Mouse (Mus musculus): Measurements from ENCODE around the gene Nupr1.

Gene Nupr1

GRCm38 (mm10) chr7:126642545-126643243 lies 12.0 kb upstream of the Nupr1 start:
- no peak for DNase-seq

- peak; percentile 54 for DNase-seq
Observed at GRCm38 (mm10) chr7:126636733-126637520, 6.3 kb upstream of the Nupr1 start.

- DNase-seq = no peak
Observed at GRCm38 (mm10) chr7:126635375-126635774, 4.7 kb upstream of the Nupr1 start.

DNA sequence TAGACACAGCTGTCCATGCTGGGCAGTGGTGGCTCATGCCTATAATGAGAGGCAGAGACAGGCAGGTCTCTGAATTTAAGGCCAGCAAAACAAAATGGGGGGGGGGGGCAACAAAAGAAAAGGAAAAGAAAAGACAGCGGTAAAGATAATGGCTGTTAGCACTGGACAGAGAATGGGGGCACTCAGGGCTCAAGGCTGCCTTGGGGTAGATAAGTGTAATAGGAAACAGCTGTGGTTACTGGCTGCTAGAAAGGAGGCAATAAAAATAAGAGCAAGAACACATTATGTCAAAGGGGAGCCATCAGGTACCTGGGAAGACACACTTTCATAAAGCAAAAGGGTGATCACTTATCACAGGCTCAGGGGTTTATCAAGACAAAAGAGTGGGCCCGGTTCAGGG lies 1.8 kb upstream of the Nupr1 start:
- DNase-seq = no peak

- DNase-seq = no peak
Observed at GRCm38 (mm10) chr7:126629915-126630314, 746 bp downstream of the Nupr1 start.

DNA sequence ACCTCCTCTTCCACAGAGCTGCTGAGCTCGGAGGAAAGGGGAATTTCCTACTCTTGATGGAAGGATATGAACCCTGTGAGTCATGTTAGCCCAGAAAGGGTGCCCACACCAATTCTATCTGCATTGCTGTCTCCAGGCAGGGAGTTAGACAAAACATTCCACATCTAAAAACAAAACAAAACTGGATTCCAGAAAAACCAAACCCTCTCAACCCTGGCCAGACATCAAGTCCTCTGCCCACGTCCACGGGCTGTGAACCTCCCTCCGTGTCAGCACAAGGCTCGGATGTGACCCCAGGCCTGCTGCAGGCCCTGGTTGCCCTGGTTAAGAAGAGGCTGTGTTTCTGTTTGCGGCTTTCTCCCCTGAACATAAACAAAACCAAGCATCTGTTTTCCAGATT lies 2.5 kb downstream of the Nupr1 start:
- DNase-seq = no peak

DNA sequence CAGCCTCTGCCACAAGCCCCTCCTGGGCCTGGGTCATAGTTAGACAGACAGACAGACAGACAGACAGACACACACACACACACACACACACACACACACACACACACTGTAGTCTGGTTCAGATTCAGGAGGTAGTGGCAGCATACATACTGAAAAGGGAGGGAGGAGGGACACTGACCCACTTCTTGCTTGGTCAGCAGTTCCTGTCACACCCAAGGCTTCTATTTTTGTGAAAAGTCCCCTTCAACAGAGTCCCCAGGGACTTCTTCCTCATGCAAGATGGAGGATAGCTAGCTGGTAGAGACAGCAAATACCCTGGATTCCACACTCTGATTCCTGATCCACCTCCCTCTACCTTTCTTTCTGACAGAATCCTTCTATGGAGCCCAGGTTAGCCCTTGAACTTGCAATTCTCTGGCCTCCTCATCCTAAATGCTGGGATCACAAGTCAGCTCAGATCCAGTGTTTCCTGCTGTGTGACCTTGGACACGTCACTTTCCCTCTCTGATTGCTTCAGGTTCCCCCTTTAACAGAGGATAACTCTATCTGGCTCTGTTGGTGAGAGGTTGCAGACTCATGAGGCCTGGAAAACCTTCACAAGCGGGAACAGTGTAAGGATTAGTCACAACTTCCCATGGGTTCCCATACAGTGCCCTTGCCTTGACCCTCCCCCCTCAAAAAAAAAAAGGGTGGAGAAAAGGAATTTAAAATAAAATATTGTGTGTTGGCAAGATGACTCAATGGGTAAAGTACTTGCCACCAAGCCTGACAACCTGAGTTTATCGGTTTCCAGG lies 4.7 kb downstream of the Nupr1 start:
- DNase-seq = no peak

- DNase-seq = no peak
Observed at GRCm38 (mm10) chr7:126625369-126625768, 5.3 kb downstream of the Nupr1 start.

DNA sequence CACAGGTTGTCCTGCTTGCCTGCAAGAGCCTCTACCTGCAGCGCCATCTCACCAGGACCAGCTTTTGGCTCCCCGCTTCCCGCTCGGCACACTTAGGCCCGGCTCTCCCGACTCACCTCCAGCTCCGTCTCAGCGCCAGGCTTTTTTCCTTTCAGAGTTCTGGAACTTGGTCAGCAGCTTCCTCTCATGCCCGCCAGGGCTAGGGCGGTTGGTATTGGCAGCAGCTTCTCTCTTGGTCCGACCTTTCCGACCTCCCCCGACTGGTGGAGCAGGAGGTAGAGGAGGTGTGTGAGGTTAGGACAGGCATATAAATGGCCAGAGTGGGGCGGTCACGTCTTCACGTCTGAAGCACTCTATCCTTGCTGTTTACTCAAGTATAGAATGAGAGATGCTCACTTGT lies 5.9 kb downstream of the Nupr1 start:
- no peak for DNase-seq

- no peak for DNase-seq
Observed at GRCm38 (mm10) chr7:126623381-126623780, 7.3 kb downstream of the Nupr1 start.

DNA sequence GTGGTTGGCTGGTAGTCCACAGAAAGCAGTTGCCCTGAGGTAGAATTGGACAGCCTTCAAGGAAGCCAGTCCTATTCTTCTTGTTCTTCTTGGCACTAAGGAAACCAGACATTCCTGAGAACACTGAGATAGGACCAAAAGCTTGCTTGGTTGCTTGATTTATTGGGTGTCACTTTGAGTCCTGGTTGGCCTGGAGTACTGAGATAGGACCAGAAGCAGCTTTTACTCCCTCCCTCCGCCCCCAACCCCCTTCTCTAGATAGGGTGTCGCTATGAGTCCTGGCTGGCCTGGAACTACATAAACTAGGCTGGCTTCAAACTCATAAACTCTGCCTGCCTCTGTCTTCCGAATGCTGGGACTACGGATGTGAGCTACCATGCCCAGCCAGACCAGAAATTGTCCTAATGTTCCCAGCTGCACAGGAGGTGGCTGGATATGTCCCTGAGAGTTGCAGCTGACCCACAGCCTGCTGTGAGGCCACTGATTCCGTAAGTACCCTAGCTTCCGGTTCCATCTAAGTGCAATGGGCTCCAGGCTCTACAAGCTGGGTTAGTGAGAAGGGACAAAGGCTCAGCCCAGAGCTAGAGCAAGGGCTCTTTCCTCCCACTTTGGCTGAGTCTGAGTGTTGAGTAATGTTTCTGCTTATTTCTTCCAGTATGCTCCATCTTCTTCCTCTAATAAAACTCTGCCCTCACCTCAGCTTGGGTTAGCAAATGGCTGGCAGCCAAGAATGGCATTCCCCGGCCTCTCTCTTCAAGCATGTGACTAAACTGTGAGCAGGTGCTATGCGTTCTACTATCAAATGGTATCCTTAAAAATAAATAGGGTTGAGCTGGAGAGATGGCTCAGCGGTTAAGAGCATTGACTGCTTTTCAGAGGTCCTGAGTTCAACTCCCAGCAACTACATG lies 9.0 kb downstream of the Nupr1 start:
- DNase-seq = no peak

DNA sequence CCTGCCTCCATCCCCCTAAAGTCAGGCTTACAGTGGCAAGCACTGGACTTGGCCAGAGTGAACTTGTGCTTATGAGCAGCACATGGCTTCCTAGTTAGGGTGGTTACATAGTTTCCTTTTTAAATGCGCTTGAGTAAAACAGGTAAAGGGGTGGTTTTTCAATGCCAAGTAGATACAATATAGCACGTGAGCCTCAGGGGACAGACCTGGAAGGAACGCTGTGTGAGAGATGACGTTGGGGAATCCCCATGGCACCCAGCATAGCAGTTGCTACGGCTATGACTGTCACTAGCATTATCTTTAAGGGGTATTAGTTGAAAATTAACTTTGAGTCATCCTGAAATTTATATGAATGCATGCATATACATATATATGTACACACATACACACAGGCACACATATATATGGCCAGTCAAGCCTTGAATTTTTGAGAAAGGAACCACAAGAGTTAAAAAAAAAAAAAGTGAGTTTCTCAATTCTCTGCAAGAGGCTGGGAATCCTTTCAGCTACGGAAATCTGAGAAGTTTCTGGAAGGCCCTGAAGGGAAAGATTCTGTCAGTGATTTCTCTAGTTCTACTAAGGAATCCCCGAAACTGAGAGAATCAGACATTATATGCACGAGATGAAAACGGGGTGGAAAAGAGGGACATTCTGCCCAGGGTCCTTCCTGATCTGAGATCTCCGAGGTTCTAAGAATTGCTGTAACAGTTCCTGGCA lies 10.9 kb downstream of the Nupr1 start:
- no peak for DNase-seq

DNA sequence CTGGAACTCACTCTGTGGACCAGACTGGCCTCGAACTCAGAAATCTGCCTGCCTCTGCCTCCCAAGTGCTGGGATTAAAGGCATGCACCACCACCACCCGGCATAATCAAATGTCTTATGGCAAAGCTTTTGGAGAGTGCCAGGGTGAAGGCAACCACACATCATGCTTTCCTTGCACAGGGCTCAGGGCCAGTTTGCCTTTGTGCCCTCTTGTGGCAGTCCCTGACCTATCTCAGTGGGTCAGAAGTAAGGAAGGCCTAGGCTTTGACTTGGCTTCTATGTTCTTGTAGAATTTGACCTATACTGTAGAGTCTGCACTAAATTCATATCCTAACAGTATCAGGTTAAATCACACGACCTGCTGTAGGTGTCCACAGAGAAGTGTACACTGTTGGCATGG lies 14.0 kb downstream of the Nupr1 start:
- no peak for DNase-seq

- DNase-seq = no peak
Observed at GRCm38 (mm10) chr7:126612736-126613135, 17.9 kb downstream of the Nupr1 start.

DNA sequence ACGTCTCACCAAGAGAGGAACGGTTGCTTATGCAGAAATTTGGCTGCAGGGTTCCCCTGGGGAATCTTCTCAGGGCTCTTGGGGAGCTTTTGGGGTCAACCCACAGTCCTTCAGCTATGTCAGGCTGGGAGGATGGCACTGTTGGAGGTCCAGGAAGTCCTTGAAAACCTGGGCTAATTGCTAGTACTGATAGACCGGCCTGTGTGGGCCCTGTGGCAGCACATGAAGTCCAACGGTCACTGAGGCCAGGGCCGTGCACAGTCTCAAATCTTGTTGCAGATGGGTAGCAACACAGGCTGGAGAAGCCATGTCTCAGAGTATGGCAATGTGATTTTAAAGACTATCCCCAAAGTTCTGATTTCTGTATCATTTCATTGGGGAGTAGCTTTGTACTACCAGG lies 22.9 kb downstream of the Nupr1 start:
- DNase-seq = no peak

DNA sequence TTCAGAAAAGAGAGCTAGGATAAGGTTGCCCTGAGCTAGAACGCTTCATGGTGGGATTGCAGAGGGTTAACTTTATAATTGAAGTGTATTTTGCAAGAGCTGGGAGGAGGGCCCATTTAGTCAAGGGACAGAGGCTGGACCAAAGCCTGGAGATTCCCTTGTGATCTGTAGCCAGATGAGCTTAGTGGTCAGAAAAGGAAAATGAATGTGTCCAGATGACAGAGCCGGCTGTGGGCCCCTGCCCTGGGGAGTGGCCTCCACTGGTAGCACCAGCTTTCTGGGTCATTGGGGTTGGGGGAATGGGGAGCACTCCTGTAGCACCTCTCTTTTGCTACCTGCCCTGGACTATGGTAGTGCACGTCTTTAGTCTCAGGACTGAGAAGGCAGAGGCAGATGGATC lies 23.6 kb downstream of the Nupr1 start:
- no peak for DNase-seq

DNA sequence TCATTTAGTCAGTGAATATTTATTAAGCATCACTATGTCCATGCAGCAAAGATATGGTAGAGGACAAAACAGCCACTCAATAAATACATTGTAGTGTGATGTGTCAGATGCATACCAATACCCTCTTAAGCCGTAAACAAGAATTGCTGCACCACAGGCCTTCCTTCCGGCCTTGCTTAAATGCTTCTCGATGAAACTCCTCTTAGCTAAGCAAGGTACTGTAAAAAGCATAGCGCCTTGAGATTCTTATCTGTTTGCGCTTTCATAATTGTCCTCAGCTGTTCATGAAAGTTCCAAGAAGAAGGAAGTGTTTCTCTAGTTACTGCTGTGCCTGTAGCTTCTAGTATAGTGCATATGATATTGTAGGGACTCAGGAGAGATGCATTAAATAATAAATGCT lies 24.1 kb downstream of the Nupr1 start:
- DNase-seq = no peak

GRCm38 (mm10) chr7:126602650-126603049 lies 28.0 kb downstream of the Nupr1 start:
- DNase-seq = no peak

DNA sequence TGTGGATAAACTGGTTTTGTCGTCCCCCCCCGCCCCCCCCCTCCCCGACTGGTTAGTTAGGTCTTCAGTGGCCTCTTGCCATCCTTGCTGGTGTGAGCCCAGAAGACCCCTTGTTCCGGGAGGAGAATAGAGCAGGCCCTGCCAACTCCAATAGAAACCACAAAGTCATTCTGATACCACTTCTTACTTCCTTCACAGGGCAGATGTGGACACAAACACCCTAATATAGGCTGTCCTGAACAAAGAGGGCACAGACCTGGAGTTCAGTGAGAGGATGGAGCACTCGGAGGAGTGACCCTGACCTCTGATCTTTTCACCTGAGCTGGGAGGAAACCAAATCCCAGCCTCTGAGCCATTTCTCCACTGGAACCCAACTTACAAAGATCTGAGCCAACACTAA lies 28.8 kb downstream of the Nupr1 start:
- DNase-seq = no peak

DNA sequence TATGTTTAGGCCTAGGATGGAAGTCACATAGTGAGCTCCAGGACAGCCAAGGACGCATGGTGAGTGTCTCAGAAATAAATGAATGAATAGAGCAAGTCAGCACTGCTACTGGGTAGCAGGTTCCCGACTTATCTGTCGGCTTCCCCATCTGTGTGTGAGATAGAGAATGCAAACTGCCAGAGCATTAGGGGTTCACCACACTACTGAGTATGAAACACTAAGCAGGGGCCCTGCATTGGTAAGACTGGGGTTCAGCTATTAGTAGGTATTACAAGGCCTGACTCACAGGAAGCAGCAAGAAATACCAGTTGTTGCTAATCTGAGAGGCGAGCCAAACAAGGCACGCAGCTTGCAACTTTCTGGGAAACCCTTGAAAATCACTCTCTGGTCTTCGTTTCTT lies 31.7 kb downstream of the Nupr1 start:
- DNase-seq = no peak

DNA sequence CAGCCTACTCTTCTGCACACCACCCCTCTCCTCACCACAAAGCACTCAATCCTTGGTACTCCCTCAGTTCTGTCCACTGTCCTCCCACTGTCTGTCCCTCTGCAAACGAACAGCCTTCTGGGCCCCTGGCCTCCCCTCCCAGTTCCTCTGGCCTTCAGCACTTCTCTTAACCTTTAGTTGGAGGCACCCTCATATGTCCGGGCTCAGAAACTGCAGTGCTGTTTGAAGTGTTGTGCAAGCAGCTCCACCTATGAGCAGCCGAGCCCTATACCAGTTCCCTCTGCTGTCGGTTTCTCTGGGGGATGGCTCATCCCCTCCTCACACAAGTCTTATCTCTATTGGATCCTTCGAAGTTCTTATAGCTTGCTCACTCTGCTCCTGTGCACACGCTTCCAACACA lies 34.2 kb downstream of the Nupr1 start:
- DNase-seq = no peak

- DNase-seq = no peak
Observed at GRCm38 (mm10) chr7:126595890-126596289, 34.8 kb downstream of the Nupr1 start.

Data from embryo, embryonic 11 days (tissue).